Mouse (Mus musculus) forebrain, postnatal 0 days (tissue): ENCODE measurements around the gene Crybg1. TPM values are rescaled to one million over a fixed set of nuclear protein-coding genes. Genes with fewer than 3 reads are reported as not detected.

Experiments
- ATAC-seq: fragments of 200-750 bp; cut with Nextera tagmentation; 2 replicates; pipeline ENCODE4 v1.8.0; 2017; ENCODE audit warnings: mild to moderate bottlenecking, moderate library complexity
- DNase-seq: peaks from one replicate; pipeline ENCODE4 v3.0.0-alpha.2; 2015
- H3K27ac ChIP-seq: fragments of 300-500 bp; sonication (generic); 2 replicates; pipeline ENCODE4 v1.5.1; 2014; ENCODE audit warnings: low read depth, mild to moderate bottlenecking, antibody characterized with exemption, low read length, moderate library complexity, mixed read lengths
- H3K27me3 ChIP-seq: fragments of 300-500 bp; sonication (generic); 2 replicates; pipeline ENCODE4 v1.6.1; 2014; ENCODE audit warnings: mild to moderate bottlenecking, low read length, mixed read lengths; ENCODE audit not compliant: insufficient read depth
- H3K36me3 ChIP-seq: fragments of 300-500 bp; sonication (generic); 2 replicates; pipeline ENCODE4 v1.6.1; 2014; ENCODE audit warnings: mild to moderate bottlenecking, moderate library complexity; ENCODE audit not compliant: insufficient read depth
- H3K4me1 ChIP-seq: fragments of 300-500 bp; sonication (generic); 2 replicates; pipeline ENCODE4 v1.6.1; 2014; ENCODE audit warnings: antibody characterized with exemption; ENCODE audit not compliant: insufficient read depth
- H3K4me2 ChIP-seq: fragments of 300-500 bp; sonication (generic); 2 replicates; pipeline ENCODE4 v1.6.1; 2014; ENCODE audit warnings: low read depth, mild to moderate bottlenecking, moderate library complexity
- H3K4me3 ChIP-seq: fragments of 300-500 bp; sonication (generic); 2 replicates; pipeline ENCODE4 v1.5.1; 2014; ENCODE audit warnings: low read depth, low read length, mixed read lengths
- H3K9ac ChIP-seq: fragments of 300-500 bp; sonication (generic); 2 replicates; pipeline ENCODE4 v1.6.1; 2014; ENCODE audit warnings: mild to moderate bottlenecking
- H3K9me3 ChIP-seq: fragments of 300-500 bp; sonication (generic); 2 replicates; pipeline ENCODE4 v1.6.1; 2016; ENCODE audit warnings: low read length
- CTCF ChIP-seq: sonication (generic); IDR thresholded peaks from 2 replicates; pipeline ENCODE4 v1.5.1; 2016; ENCODE audit warnings: antibody characterized with exemption, control low read depth, low read depth
- WGBS: fragments of 180-500 bp; shearing (Covaris S2); extraction: QIAGEN DNeasy Blood & Tissue Kit; methylation state at CpG from one replicate; pipeline ENCODE4 v1.1.7; 2014; 5-methylcytosine and 5-hydroxymethylcytosine counted together
- polyA plus RNA-seq: library from polyadenylated mRNA; unstranded; fragments of >200 nt; fragmentation: Nextera tagmentation; extraction: Ambion mirVana; gene quantifications from 2 replicates; pipeline ENCODE4 v1.2.1, GENCODE M21; 2015
- total RNA-seq: library from RNA; depleted of rRNA; stranded (reverse); fragments of >200 nt; gene quantifications from 2 replicates; pipeline ENCODE4 v1.2.3, GENCODE M21; 2014; rRNA removed

Crybg1 gene
- total RNA-seq (0.77 and 0.90 TPM in 2 replicates), polyA plus RNA-seq (0.19 and 0.25 TPM in 2 replicates)

GRCm38 (mm10) chr10:44148337-44149317, at the start of gene Crybg1:
Crybg1 (minus strand) TSS chr10:44148853.
- TF ChIP-seq CTCF, result peak; percentile 69
- 0 out of 2 replicates have a peak within 1 kb of the TSS, but pooled peaks have one; percentile 10 for H3K9ac ChIP-seq
- peak; percentile 13 for DNase-seq
- 7% methylated on average over 53 of the region's 53 CpGs for WGBS
- H3K27me3 ChIP-seq, result 0 out of 2 replicates have a peak, but pooled peaks cover 5% of the 10 kb centered on the region
- no peak within 1 kb of the TSS for H3K27ac ChIP-seq
- ATAC-seq, result peak; percentile 77
- H3K4me3 ChIP-seq, result peak within 1 kb of the TSS; percentile 29
- peaks cover 5% of the 10 kb centered on the region; the same call in 1 of the 2 replicates for H3K4me1 ChIP-seq
- H3K4me2 ChIP-seq, result peak within 1 kb of the TSS; percentile 50
- H3K36me3 ChIP-seq, result no peaks in the 10 kb centered on the region
- no peaks in the 10 kb centered on the region for H3K9me3 ChIP-seq

- H3K27me3 ChIP-seq, result no peaks in the 10 kb centered on the region
- H3K36me3 ChIP-seq, result no peaks in the 10 kb centered on the region
- no peaks in the 10 kb centered on the region for H3K9me3 ChIP-seq
- no peak overlapping the region for H3K9ac ChIP-seq
- 2% methylated on average over 1 of the region's 1 CpGs for WGBS
- ATAC-seq (no peak), DNase-seq (peak; percentile 11)
- no peak overlapping the region for H3K4me2 ChIP-seq
- no peak overlapping the region for H3K27ac ChIP-seq
- H3K4me1 ChIP-seq, result no peaks in the 10 kb centered on the region
- peak; percentile 70 for TF ChIP-seq CTCF
- H3K4me3 ChIP-seq, result no peak overlapping the region
These were observed 28.7 kb upstream of the Crybg1 start for GRCm38 (mm10) chr10:44177365-44177764.

GRCm38 (mm10) chr10:44176548-44176947, 27.9 kb upstream of the Crybg1 start:
- ATAC-seq, result no peak
- H3K4me3 ChIP-seq, result no peak overlapping the region
- no peaks in the 10 kb centered on the region for H3K4me1 ChIP-seq
- no peak overlapping the region for H3K9ac ChIP-seq
- no peaks in the 10 kb centered on the region for H3K27me3 ChIP-seq
- no peak for DNase-seq
- H3K9me3 ChIP-seq, result no peaks in the 10 kb centered on the region
- no peaks in the 10 kb centered on the region for H3K36me3 ChIP-seq
- H3K27ac ChIP-seq, result no peak overlapping the region
- no peak overlapping the region for H3K4me2 ChIP-seq
- no peak for TF ChIP-seq CTCF

GRCm38 (mm10) chr10:44176120-44176519, 27.5 kb upstream of the Crybg1 start:
- Histone ChIP-seq H3K27me3 (no peaks in the 10 kb centered on the region), H3K4me1 (no peaks in the 10 kb centered on the region), H3K4me2 (no peak overlapping the region), H3K4me3 (no peak overlapping the region), H3K9ac (no peak overlapping the region), H3K9me3 (no peaks in the 10 kb centered on the region), H3K36me3 (no peaks in the 10 kb centered on the region), H3K27ac (no peak overlapping the region)
- no peak for ATAC-seq
- no peak for DNase-seq
- WGBS, result 93% methylated on average over 5 of the region's 5 CpGs
- no peak for TF ChIP-seq CTCF

GRCm38 (mm10) chr10:44170145-44170544, 21.5 kb upstream of the Crybg1 start:
- Histone ChIP-seq H3K4me3 (no peak overlapping the region), H3K27ac (no peak overlapping the region), H3K9me3 (no peaks in the 10 kb centered on the region), H3K27me3 (no peaks in the 10 kb centered on the region), H3K36me3 (no peaks in the 10 kb centered on the region), H3K4me1 (no peaks in the 10 kb centered on the region), H3K9ac (no peak overlapping the region), H3K4me2 (no peak overlapping the region)
- WGBS, result 84% methylated on average over 12 of the region's 12 CpGs
- TF ChIP-seq CTCF, result no peak
- no peak for ATAC-seq
- DNase-seq, result no peak

- Histone ChIP-seq H3K36me3 (no peaks in the 10 kb centered on the region), H3K9me3 (no peaks in the 10 kb centered on the region), H3K4me3 (no peak overlapping the region), H3K27me3 (no peaks in the 10 kb centered on the region), H3K4me1 (no peaks in the 10 kb centered on the region), H3K9ac (no peak overlapping the region), H3K4me2 (no peak overlapping the region), H3K27ac (no peak overlapping the region)
- DNase-seq (no peak), ATAC-seq (no peak)
- WGBS, result 50% methylated on average over 5 of the region's 5 CpGs
- no peak for TF ChIP-seq CTCF
These were observed 18.4 kb upstream of the Crybg1 start for GRCm38 (mm10) chr10:44167061-44167460.
